Mouse (Mus musculus): ENCODE results near the gene Plxnb1.

DNA sequence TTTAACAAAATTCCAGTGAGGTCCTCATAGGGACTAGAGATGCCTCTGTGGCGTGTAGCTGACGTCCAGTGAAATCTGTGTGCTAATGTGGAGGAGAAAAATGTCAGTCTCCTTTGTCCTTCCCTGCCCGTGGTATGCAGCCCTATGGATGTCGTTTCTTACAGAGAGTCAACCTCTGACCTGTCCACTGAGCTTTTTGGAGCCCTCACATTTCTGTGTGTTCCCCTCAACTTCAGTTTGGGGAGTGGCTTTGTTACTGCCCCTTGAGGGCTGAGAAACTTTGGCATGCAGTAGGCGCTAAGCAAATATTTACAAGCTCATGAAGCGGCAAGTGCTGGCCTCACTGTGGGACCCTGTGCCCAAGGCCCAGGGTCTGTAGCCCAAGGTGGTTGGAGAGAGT, 2.1 kb downstream of the Plxnb1 start:
- TF ChIP-seq CTCF (IDR thresholded peaks at IDR 0.05; ENCODE audit: insufficient read depth, low read length) (no peak), POLR2A (IDR thresholded peaks at IDR 0.05; ENCODE audit: borderline replicate concordance, extremely low read depth, low read depth, low read length) (no peak)

All from lung, adult 2 months (tissue).